Mouse (Mus musculus) embryo, embryonic 10 days (tissue): Measurements from ENCODE around the gene Hist1h3f.
"Not testable (repeated sequence)": the region's sequence is repeated elsewhere in the genome, so short reads cannot be mapped to it uniquely, and the experiment has no call there.

ENCODE experiments used
- DNase-seq: peaks from one replicate; pipeline ENCODE4 v3.0.0-alpha.2; 2015; ENCODE audit warnings: low spot score

Gene Hist1h3f

DNA sequence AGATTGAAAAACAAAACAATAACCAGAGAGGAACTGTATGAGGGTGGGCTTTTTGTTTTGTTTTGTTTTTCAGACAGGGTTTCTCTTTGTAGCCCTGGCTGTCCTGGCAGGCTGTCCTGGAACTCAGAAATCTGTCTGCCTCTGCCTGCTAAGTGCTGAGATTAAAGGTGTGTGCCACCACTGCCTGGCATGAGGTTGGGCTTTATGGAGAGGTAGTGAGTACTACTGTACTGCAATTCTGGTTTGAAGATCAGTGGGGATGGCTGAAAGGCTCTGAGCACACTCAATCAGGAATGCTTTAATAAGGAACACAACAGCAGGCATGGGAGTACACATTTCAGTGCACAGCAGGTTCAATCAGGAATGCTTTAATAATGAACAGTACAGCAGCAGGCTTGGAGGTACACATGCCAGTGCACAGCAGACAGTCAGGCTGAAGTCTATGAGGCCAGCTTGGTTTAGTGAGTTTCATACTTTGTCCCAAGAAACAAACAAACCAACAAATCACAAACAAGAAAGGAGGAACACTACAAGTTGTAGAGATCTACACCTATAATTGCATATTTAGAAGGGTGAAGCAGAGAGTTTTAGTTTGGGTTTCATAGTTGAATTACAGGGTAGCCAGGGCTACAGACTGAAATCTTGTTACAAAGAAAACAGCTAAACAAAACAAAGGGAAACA, 39.7 kb downstream of the Hist1h3f start:
- peak; percentile 47 for DNase-seq

GRCm38 (mm10) chr13:23584331-23584730, 40.5 kb downstream of the Hist1h3f start:
- peak; percentile 50 for DNase-seq

DNA sequence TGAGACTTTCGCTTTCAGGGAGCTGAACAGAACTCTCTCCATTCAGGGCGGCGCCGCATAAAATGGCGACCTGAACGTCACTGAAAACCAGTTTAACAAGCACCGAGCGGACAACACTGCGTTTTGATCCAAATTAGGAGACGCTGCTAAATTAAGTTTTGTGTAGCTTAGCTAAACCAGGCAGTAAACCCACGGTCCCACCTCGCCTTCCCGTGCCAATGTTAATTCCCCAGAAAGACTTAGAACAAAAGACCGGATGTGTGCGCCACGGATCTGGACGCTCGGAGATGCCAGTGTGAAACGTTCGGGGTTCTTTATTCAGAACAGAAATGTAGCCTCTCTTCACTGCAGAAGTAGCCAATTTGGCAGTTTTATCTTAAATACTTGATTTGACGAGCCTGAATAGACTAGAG, 41.2 kb downstream of the Hist1h3f start:
- DNase-seq, result peak; percentile 89

DNA sequence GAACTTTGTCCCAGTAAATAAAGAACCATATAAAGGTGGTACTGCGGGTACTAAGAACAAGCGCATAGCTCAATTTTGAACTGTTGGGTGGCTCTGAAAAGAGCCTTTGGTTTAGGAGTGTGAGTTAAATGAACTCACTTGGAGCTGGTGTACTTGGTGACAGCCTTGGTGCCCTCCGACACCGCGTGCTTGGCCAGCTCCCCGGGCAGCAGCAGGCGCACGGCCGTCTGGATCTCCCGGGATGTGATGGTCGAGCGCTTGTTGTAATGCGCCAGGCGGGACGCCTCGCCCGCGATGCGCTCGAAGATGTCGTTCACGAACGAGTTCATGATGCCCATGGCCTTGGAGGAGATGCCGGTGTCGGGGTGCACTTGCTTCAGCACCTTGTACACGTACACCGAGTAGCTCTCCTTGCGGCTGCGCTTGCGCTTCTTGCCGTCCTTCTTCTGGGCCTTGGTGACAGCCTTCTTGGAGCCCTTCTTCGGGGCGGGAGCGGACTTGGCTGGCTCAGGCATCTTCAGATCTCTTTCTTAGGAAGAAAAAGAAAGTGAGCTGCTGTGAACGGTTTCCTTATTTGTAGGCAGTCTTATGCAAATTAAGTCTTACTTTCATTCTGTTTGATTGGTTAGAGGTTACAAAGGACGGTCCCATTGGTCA, 41.7 kb downstream of the Hist1h3f start:
- peak; percentile 89 for DNase-seq

DNA sequence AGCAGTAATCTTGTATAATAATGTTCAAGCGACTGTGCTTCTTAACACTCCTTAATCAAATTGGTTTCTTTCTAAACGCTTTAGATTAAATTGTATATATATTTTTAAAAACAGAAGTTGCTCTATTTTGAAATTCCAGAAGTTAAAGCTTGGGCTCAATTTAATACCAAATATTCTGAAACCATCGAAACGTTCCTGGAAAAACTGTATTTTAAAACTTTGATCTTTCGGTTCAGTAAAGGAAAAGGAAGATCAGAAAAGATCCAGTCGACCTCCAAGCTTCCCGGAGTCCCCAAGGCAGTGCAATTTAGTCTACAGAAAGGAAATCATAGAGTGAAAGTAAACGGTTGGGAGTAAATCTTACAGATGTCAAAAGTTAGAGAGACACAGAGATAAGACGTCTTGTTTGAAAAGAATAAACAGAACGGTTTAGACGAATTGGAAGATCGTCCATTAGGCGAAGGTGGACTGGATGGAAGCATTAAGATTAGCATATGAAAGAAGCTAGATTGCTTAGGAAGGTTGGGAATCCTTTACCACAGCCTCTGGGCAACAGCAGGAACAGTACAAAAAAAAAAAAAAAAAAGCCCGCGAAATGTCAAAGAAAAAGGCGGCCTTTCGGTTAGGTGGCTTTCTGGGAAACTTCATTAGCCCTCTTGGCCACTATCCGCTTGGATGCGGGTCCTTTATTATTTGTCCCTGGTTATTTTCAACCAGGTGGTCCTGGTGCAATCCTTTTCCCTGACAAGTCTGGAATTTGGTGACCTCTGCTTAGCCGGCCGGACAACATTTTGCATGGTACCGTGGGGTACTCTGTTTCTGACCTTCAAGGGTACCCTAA, 42.5 kb downstream of the Hist1h3f start:
- peak; percentile 45 for DNase-seq

DNA sequence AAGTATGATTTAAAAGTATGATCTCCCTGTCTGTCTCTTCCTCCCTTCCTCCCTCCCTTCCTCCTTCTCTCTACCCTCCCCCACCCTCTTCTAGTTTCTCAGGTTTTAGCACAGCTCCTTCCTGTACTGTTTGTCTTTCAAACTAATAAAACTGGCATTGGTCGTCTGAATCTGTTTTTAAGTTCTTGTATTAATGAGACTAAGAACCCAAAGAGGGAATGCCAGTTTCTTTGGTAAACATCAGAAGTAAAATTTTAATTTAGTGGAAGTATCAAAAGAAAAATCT, 43.0 kb downstream of the Hist1h3f start:
- DNase-seq, result no peak

- DNase-seq, result no peak
Measured at GRCm38 (mm10) chr13:23591206-23591605, 47.4 kb downstream of the Hist1h3f start.

- not testable (repeated sequence) for DNase-seq
Measured at GRCm38 (mm10) chr13:23591886-23592285, 48.0 kb downstream of the Hist1h3f start.

DNA sequence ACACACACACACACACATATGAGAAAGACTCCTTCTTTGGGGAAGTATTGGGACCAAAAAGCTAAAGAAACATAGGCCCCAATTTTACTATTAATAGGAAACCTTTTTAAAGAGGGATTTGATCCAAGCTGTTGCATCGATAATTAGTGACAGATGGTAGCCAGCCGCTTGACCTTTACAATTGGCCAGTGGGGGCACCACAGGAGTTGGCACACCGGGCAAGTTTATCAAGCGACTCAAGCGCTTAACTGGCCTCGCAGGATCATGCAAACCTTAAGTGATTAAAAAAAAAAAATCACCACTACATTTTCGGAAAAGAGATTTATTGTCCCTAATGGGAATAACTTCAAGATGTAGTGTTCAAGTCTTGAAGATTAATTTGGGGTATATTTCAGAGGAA, 48.8 kb downstream of the Hist1h3f start:
- no peak for DNase-seq

GRCm38 (mm10) chr13:23593051-23593770, 49.4 kb downstream of the Hist1h3f start:
- no peak for DNase-seq
